Comparison of ENCODE assay signal across 22 mouse cellular contexts in the genomic region with DNA sequence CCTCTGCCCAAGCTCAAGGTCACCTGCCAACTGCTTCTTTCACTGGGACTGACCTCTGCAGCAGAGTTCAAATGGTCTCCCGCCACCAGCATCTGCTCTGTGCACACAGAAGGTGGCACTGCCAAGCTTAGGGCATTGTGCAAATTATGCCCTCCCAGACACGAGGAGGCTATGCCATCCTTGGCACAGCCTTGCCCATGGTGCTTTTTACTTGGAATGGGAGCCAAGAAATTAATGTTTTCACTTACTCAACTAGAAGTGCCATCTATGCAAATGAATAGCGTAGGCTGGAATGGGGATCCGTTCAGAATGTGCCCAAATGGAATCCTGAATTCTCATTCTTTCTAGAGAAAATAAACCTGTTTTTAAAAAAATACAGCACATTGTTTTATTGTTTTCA.
DNase-seq lines count a peak whose midpoint lies in the region; ATAC-seq and TF ChIP-seq lines count a peak whose summit lies in the region.
"Had no signal": no experiment of that assay in that cellular context is flagged by ENCODE, and none has a peak within 500 bp of the region (broad histone marks: within the 10 kb centered on the region; RNA-seq: fewer than 3 reads in every experiment).

No protein-coding gene starts in this region.

- no peak for ATAC-seq in hindbrain, postnatal 0 days
- no peak for ATAC-seq in midbrain, postnatal 0 days (ENCODE audit: low FRiP score)
- no peak for ATAC-seq in midbrain, embryonic 14.5 days (ENCODE audit: low FRiP score, low TSS enrichment)
- no peak for ATAC-seq in forebrain, embryonic 15.5 days (replicated peaks)
- ATAC-seq: forebrain, embryonic 14.5 days; intestine, embryonic 16.5 days had no signal

- H3K4me3 ChIP-seq in hindbrain, postnatal 0 days (ENCODE audit: low read length) = no peak overlapping the region
- H3K4me3 ChIP-seq in hindbrain, embryonic 10.5 days = no peak overlapping the region
- H3K4me3 ChIP-seq in midbrain, postnatal 0 days (ENCODE audit: low read depth, low read length) = no peak overlapping the region
- H3K4me3 ChIP-seq in midbrain, embryonic 14.5 days (replicated peaks; ENCODE audit: low read depth, low read length) = no peak overlapping the region
- H3K4me3 ChIP-seq in forebrain, embryonic 15.5 days = no peak overlapping the region
- H3K4me3 ChIP-seq: embryonic facial prominence, embryonic 15.5 days; erythroblast, embryonic 14.5 days; forebrain, embryonic 10.5 days; heart, adult 2 months; heart, embryonic 15.5 days had no signal

- H3K9ac ChIP-seq in hindbrain, postnatal 0 days (replicated peaks; ENCODE audit: low read length) = no peak overlapping the region
- no peak overlapping the region for H3K9ac ChIP-seq in midbrain, postnatal 0 days (replicated peaks; ENCODE audit: low read length, poor library complexity, severe bottlenecking)
- H3K9ac ChIP-seq in midbrain, embryonic 14.5 days (replicated peaks; ENCODE audit: low read length) = no peak overlapping the region
- H3K9ac ChIP-seq in forebrain, embryonic 15.5 days (replicated peaks) = no peak overlapping the region
- H3K9ac ChIP-seq: embryonic facial prominence, embryonic 15.5 days; heart, embryonic 15.5 days; hindbrain, embryonic 14.5 days had no signal

- no peaks in the 10 kb centered on the region for H3K27me3 ChIP-seq in hindbrain, postnatal 0 days (ENCODE audit: insufficient read depth, low read length)
- no peaks in the 10 kb centered on the region for H3K27me3 ChIP-seq in hindbrain, embryonic 10.5 days (ENCODE audit: insufficient read depth, poor library complexity, severe bottlenecking)
- H3K27me3 ChIP-seq in midbrain, postnatal 0 days (ENCODE audit: insufficient read depth, low read length) = no peaks in the 10 kb centered on the region
- H3K27me3 ChIP-seq in midbrain, embryonic 14.5 days (ENCODE audit: control insufficient read depth, insufficient read depth, low read length) = no peaks in the 10 kb centered on the region
- H3K27me3 ChIP-seq in forebrain, embryonic 15.5 days = no peaks in the 10 kb centered on the region
- H3K27me3 ChIP-seq: embryonic facial prominence, embryonic 15.5 days had no signal

- H3K27ac ChIP-seq in hindbrain, postnatal 0 days = no peak overlapping the region
- no peak overlapping the region for H3K27ac ChIP-seq in hindbrain, embryonic 10.5 days
- no peak overlapping the region for H3K27ac ChIP-seq in midbrain, postnatal 0 days (ENCODE audit: low read depth, low read length)
- no peak overlapping the region for H3K27ac ChIP-seq in midbrain, embryonic 14.5 days (replicated peaks; ENCODE audit: low read depth, low read length)
- H3K27ac ChIP-seq in forebrain, embryonic 15.5 days (replicated peaks) = no peak overlapping the region
- H3K27ac ChIP-seq: embryonic facial prominence, embryonic 15.5 days; forebrain, embryonic 10.5 days; heart, adult 2 months; heart, embryonic 15.5 days; hindbrain, embryonic 14.5 days had no signal

- TF ChIP-seq POLR2A in brain, embryonic 14.5 days (IDR thresholded peaks at IDR 0.05; ENCODE audit: borderline replicate concordance, extremely low read depth, insufficient read depth, insufficient read length, poor library complexity, severe bottlenecking) = no peak

- no peak for TF ChIP-seq CTCF in hindbrain, postnatal 0 days (IDR thresholded peaks at IDR 0.05; ENCODE audit: low read depth)
- no peak for TF ChIP-seq CTCF in midbrain, postnatal 0 days (IDR thresholded peaks at IDR 0.05)
- no peak for TF ChIP-seq CTCF in brain, embryonic 14.5 days (IDR thresholded peaks at IDR 0.05; ENCODE audit: borderline replicate concordance, extremely low read depth, insufficient read depth, insufficient read length)

- peak; percentile 20 for DNase-seq in adrenal gland, postnatal 14 days
- DNase-seq in adrenal gland, adult (ENCODE audit: inconsistent age in 2 of 2, low spot score in 1 of 2) = no peak
- peak; percentile 25 for DNase-seq in hindbrain, postnatal 0 days (ENCODE audit: low spot score)
- no peak for DNase-seq in hindbrain, embryonic 10.5 days (ENCODE audit: low spot score)
- peak; percentile 37 for DNase-seq in midbrain, postnatal 0 days (ENCODE audit: low spot score)
- DNase-seq in midbrain, embryonic 14.5 days = no peak
- DNase-seq in brain, embryonic 14.5 days (ENCODE audit: low read depth) = peak; percentile 17
- DNase-seq: adrenal gland, adult 2 months; cerebellum, adult 8-10 months; embryo, embryonic 11 days; gastrocnemius, postnatal 14 days; heart, adult 2 months; heart, postnatal 14 days had no signal

- H3K4me2 ChIP-seq in hindbrain, postnatal 0 days (ENCODE audit: low read depth, low read length) = no peak overlapping the region
- no peak overlapping the region for H3K4me2 ChIP-seq in midbrain, postnatal 0 days (ENCODE audit: low read depth, low read length, poor library complexity, severe bottlenecking)
- H3K4me2 ChIP-seq in midbrain, embryonic 14.5 days (ENCODE audit: low read length) = no peak overlapping the region
- no peak overlapping the region for H3K4me2 ChIP-seq in forebrain, embryonic 15.5 days (replicated peaks)
- H3K4me2 ChIP-seq: embryonic facial prominence, embryonic 15.5 days; heart, embryonic 11.5 days; heart, embryonic 15.5 days; hindbrain, embryonic 14.5 days had no signal

- H3K4me1 ChIP-seq in hindbrain, postnatal 0 days (ENCODE audit: insufficient read depth, low read length) = no peaks in the 10 kb centered on the region
- peaks cover 14% of the 10 kb centered on the region; the same call in 1 of the 2 replicates for H3K4me1 ChIP-seq in hindbrain, embryonic 10.5 days (replicated peaks)
- H3K4me1 ChIP-seq in midbrain, postnatal 0 days (ENCODE audit: insufficient read depth, low read length) = 0 out of 2 replicates have a peak, but pooled peaks cover 4% of the 10 kb centered on the region
- peaks cover 4% of the 10 kb centered on the region; the same call in 1 of the 2 replicates for H3K4me1 ChIP-seq in midbrain, embryonic 14.5 days (ENCODE audit: control insufficient read depth, insufficient read depth, low read length)
- no peaks in the 10 kb centered on the region for H3K4me1 ChIP-seq in forebrain, embryonic 15.5 days
- H3K4me1 ChIP-seq: heart, embryonic 15.5 days had no signal

- no peaks in the 10 kb centered on the region for H3K9me3 ChIP-seq in hindbrain, postnatal 0 days (ENCODE audit: low read length)
- H3K9me3 ChIP-seq in hindbrain, embryonic 10.5 days = no peaks in the 10 kb centered on the region
- H3K9me3 ChIP-seq in midbrain, postnatal 0 days (ENCODE audit: low read length) = no peaks in the 10 kb centered on the region
- no peaks in the 10 kb centered on the region for H3K9me3 ChIP-seq in midbrain, embryonic 14.5 days (ENCODE audit: control insufficient read depth, low read length)
- no peaks in the 10 kb centered on the region for H3K9me3 ChIP-seq in forebrain, embryonic 15.5 days
- H3K9me3 ChIP-seq: embryonic facial prominence, embryonic 15.5 days; forebrain, embryonic 10.5 days; heart, embryonic 15.5 days had no signal

- no peaks in the 10 kb centered on the region for H3K36me3 ChIP-seq in hindbrain, postnatal 0 days (ENCODE audit: insufficient read depth, low read length)
- H3K36me3 ChIP-seq in hindbrain, embryonic 10.5 days = no peaks in the 10 kb centered on the region
- H3K36me3 ChIP-seq in midbrain, postnatal 0 days (ENCODE audit: insufficient read depth, low read length) = no peaks in the 10 kb centered on the region
- no peaks in the 10 kb centered on the region for H3K36me3 ChIP-seq in midbrain, embryonic 14.5 days (ENCODE audit: control insufficient read depth, insufficient read depth, low read length)
- no peaks in the 10 kb centered on the region for H3K36me3 ChIP-seq in forebrain, embryonic 15.5 days
- H3K36me3 ChIP-seq: embryonic facial prominence, embryonic 15.5 days; forebrain, embryonic 10.5 days; heart, embryonic 15.5 days had no signal

- WGBS in hindbrain, postnatal 0 days = 56% methylated on average over 4 of the region's 4 CpGs
- WGBS in hindbrain, embryonic 10.5 days = 88% methylated on average over 4 of the region's 4 CpGs
- 80% methylated on average over 4 of the region's 4 CpGs for WGBS in midbrain, postnatal 0 days
- 85% methylated on average over 4 of the region's 4 CpGs for WGBS in midbrain, embryonic 14.5 days
- WGBS in forebrain, embryonic 15.5 days = 65% methylated on average over 4 of the region's 4 CpGs

Comparison
In these comparisons a context has a peak if more than half of its experiments do, and no peak if none do; other contexts are left out.
1. DNase-seq: peak in adrenal gland, postnatal 14 days (single experiment), hindbrain, postnatal 0 days (single experiment), midbrain, postnatal 0 days (single experiment) and brain, embryonic 14.5 days (single experiment); none in adrenal gland, adult (0 of 2), hindbrain, embryonic 10.5 days (single experiment) and midbrain, embryonic 14.5 days (single experiment).